Mouse (Mus musculus): ENCODE measurements around the gene Dnm3. TPM values are rescaled to one million over a fixed set of nuclear protein-coding genes. Genes with fewer than 3 reads are reported as not detected.

The Dnm3 gene
- polyA plus RNA-seq, 1 experiment, result 8.2 TPM

DNA sequence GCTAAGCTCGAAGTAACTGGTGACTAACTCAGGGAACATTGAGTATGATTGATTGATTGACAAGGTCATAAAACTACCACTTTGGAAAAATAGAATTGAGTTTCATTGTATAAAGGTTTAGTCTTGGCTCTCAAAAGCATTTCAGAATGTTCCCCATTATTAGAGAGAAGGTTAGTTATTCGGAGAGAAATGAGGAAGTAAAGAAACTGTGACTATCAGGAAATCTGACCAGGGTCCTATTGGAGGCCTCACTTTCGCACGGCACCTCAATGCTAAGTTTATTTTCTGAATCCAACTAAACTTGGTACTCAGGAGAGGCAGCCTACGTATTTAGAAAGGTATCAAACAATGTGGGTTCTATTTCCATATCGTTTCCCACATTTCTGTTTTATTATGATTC is 27.8 kb upstream of the Dnm3 start:
- no peaks in the 10 kb centered on the region for H3K36me3 ChIP-seq (ENCODE audit: control insufficient read depth, insufficient read depth, low read length)
- WGBS, result 79% methylated on average over 6 of the region's 6 CpGs
- no peak overlapping the region for H3K4me3 ChIP-seq (ENCODE audit: insufficient read depth, low read depth, low read length)
- H3K27me3 ChIP-seq (replicated peaks; ENCODE audit: control insufficient read depth, insufficient read depth, low read length), result no peaks in the 10 kb centered on the region
- TF ChIP-seq CTCF (conservative IDR thresholded peaks at IDR 0.05; ENCODE audit: insufficient read depth, insufficient read length, low read depth, low read length), result no peak
- no peak overlapping the region for H3K27ac ChIP-seq (ENCODE audit: insufficient read depth, low read depth, low read length)
- no peaks in the 10 kb centered on the region for H3K4me1 ChIP-seq (ENCODE audit: control insufficient read depth, insufficient read depth, low read length)
- DNase-seq, result no peak

DNA sequence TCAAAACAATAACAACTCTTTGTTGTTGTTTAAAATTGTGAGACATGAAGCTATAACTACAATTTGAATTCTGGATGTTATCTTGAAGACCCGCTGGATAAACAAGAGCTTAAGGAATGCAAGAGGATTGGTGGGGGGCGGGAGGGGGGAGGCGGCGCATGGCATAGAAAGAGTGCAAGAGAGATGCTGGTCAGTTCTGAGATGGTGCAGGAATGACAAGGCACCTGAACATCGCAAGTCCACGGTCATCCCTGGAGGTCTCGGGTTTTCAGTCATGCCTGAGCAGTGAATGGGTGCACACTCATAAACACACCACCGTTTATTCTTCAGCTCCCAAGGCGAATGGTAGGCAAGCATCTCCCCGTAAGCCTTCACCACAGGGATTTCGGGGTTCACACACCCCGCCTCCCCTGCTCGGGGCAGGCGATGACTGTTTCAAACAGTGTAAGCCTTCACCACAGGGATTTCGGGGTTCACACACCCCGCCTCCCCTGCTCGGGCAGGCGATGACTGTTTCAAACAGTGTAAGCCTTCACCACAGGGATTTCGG is 1.2 kb downstream of the Dnm3 start:
- TF ChIP-seq POLR2A (IDR thresholded peaks at IDR 0.05; ENCODE audit: low read depth, low read length) (no peak), CTCF (conservative IDR thresholded peaks at IDR 0.05; ENCODE audit: insufficient read depth, insufficient read length, low read depth, low read length) (no peak)
- no peak for DNase-seq
- Histone ChIP-seq H3K36me3 (ENCODE audit: control insufficient read depth, insufficient read depth, low read length) (no peaks in the 10 kb centered on the region), H3K4me1 (ENCODE audit: control insufficient read depth, insufficient read depth, low read length) (peaks cover 3% of the 10 kb centered on the region), H3K4me3 (ENCODE audit: insufficient read depth, low read depth, low read length) (peak overlapping the region; percentile 72), H3K27ac (ENCODE audit: insufficient read depth, low read depth, low read length) (no peak overlapping the region), H3K27me3 (replicated peaks; ENCODE audit: control insufficient read depth, insufficient read depth, low read length) (no peaks in the 10 kb centered on the region)
- 6% methylated on average over 19 of the region's 19 CpGs for WGBS

DNA sequence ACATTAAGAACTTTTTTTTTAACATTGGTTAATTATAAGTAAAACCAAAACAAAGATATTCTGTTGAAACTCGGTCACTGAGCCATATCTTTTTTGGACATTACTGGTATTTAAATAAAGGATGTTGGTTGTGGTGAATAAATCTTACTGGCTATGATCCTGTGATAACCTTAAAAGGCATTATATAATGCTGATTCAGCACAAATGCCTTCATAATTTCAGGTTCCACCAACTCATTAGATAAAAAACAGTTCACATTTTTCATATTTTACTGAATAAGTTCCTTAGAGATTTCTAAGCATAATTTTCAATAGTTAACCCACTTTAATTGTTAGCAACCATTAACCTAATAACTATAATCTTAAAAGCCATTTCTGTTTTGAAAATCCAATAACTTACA is 4.9 kb downstream of the Dnm3 start:
- TF ChIP-seq CTCF (conservative IDR thresholded peaks at IDR 0.05; ENCODE audit: insufficient read depth, insufficient read length, low read depth, low read length) (no peak), POLR2A (IDR thresholded peaks at IDR 0.05; ENCODE audit: low read depth, low read length) (no peak)
- no peak for DNase-seq
- H3K27ac ChIP-seq (ENCODE audit: insufficient read depth, low read depth, low read length), result no peak overlapping the region
- no peaks in the 10 kb centered on the region for H3K27me3 ChIP-seq (replicated peaks; ENCODE audit: control insufficient read depth, insufficient read depth, low read length)
- WGBS, result 30% methylated on average over 1 of the region's 1 CpGs
- H3K36me3 ChIP-seq (ENCODE audit: control insufficient read depth, insufficient read depth, low read length), result no peaks in the 10 kb centered on the region
- H3K4me1 ChIP-seq (ENCODE audit: control insufficient read depth, insufficient read depth, low read length), result peaks cover under 1% of the 10 kb centered on the region; the same call in 1 of the 2 replicates
- H3K4me3 ChIP-seq (ENCODE audit: insufficient read depth, low read depth, low read length), result no peak overlapping the region

- TF ChIP-seq POLR2A (IDR thresholded peaks at IDR 0.05; ENCODE audit: low read depth, low read length) (no peak), CTCF (conservative IDR thresholded peaks at IDR 0.05; ENCODE audit: insufficient read depth, insufficient read length, low read depth, low read length) (no peak)
- Histone ChIP-seq H3K4me1 (ENCODE audit: control insufficient read depth, insufficient read depth, low read length) (no peaks in the 10 kb centered on the region), H3K27me3 (replicated peaks; ENCODE audit: control insufficient read depth, insufficient read depth, low read length) (no peaks in the 10 kb centered on the region), H3K36me3 (ENCODE audit: control insufficient read depth, insufficient read depth, low read length) (no peaks in the 10 kb centered on the region), H3K4me3 (ENCODE audit: insufficient read depth, low read depth, low read length) (no peak overlapping the region), H3K27ac (ENCODE audit: insufficient read depth, low read depth, low read length) (no peak overlapping the region)
- DNase-seq, result no peak
Observed at GRCm38 (mm10) chr1:162471089-162471488, 6.7 kb downstream of the Dnm3 start.

DNA sequence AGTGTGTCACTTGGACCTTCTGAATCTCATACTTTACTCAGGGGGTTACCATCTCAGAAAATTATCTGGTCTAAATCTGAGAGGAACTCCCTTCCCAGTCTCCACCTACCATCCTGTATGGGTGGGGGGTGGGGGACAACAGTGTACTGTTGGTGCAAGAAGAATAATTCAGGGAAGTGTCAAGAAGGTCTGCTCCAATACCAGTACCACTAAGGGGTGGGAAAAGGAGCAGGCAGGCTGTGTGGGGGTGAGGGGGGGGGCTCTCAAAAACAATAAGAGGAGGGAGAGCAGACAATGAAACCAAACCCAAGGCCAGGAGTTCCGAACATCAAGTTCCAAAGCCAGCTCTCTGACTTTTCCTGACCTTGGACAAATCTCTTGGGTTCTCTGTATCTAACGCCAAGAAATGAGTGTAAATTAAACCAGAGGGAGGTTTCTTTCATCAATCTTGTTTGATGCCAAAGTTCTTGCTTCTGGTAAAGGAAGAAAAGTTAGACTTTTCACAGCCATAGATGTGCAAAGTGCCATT is 8.0 kb downstream of the Dnm3 start:
- no peak overlapping the region for H3K27ac ChIP-seq (ENCODE audit: insufficient read depth, low read depth, low read length)

DNA sequence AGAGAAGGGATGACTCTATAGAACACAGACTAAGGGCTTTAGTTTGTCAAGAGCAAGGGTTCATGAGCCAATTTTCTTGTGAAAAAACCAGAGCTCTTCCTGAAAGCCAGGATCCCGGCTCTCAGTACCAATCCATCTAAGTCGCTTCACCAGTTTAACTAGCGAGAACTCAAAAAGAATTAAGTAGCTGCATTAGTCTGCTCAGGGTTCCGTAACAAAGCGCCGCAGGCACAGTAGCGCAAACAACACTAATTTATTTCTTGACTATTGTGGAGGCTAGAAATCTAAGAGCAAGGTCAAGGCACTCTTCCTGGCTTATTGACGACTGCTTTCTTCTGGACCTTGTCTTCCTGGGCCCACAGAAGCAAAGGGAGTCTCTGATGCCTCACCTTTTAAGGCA is 14.2 kb downstream of the Dnm3 start:
- Histone ChIP-seq H3K36me3 (ENCODE audit: control insufficient read depth, insufficient read depth, low read length) (no peaks in the 10 kb centered on the region), H3K27me3 (replicated peaks; ENCODE audit: control insufficient read depth, insufficient read depth, low read length) (no peaks in the 10 kb centered on the region), H3K27ac (ENCODE audit: insufficient read depth, low read depth, low read length) (peak overlapping the region; percentile 63), H3K4me3 (ENCODE audit: insufficient read depth, low read depth, low read length) (no peak overlapping the region), H3K4me1 (ENCODE audit: control insufficient read depth, insufficient read depth, low read length) (no peaks in the 10 kb centered on the region)
- DNase-seq, result peak; percentile 68
- 59% methylated on average over 8 of the region's 8 CpGs for WGBS
- TF ChIP-seq CTCF (conservative IDR thresholded peaks at IDR 0.05; ENCODE audit: insufficient read depth, insufficient read length, low read depth, low read length), result no peak
- no peak for TF ChIP-seq POLR2A (IDR thresholded peaks at IDR 0.05; ENCODE audit: low read depth, low read length)

More for the DNA sequence above, 8.0 kb downstream of the Dnm3 start:
- peak; percentile 49 for DNase-seq
- H3K4me3 ChIP-seq (ENCODE audit: insufficient read depth, low read depth, low read length), result no peak overlapping the region
- no peaks in the 10 kb centered on the region for H3K27me3 ChIP-seq (replicated peaks; ENCODE audit: control insufficient read depth, insufficient read depth, low read length)
- no peaks in the 10 kb centered on the region for H3K4me1 ChIP-seq (ENCODE audit: control insufficient read depth, insufficient read depth, low read length)
- no peaks in the 10 kb centered on the region for H3K36me3 ChIP-seq (ENCODE audit: control insufficient read depth, insufficient read depth, low read length)
- TF ChIP-seq CTCF (conservative IDR thresholded peaks at IDR 0.05; ENCODE audit: insufficient read depth, insufficient read length, low read depth, low read length) (no peak), POLR2A (IDR thresholded peaks at IDR 0.05; ENCODE audit: low read depth, low read length) (no peak)
- 32% methylated on average over 2 of the region's 2 CpGs for WGBS

DNA sequence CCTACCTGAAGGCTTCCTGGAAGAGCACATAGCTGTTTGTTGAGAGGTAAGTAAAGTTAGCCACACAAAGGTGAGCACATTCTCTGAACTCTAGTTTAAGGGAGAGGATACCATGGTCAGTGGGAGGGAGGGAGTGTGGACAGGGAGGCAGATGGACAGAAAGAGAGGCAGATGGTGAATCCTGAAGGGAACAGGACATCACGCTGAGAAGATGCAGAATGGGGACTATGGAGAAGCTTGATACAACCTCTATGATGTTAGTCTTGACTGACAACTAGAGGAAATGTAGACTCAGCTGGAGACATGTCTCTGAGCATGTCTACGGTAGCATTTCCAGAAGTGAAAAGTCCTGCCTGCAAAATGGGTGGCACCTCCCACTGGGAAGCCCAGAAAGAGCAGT is 19.1 kb downstream of the Dnm3 start:
- DNase-seq, result no peak
- no peaks in the 10 kb centered on the region for H3K27me3 ChIP-seq (replicated peaks; ENCODE audit: control insufficient read depth, insufficient read depth, low read length)
- 93% methylated on average over 2 of the region's 2 CpGs for WGBS

More for the DNA sequence above, 19.1 kb downstream of the Dnm3 start:
- H3K4me3 ChIP-seq (ENCODE audit: insufficient read depth, low read depth, low read length), result no peak overlapping the region
- no peak for TF ChIP-seq POLR2A (IDR thresholded peaks at IDR 0.05; ENCODE audit: low read depth, low read length)
- no peak for TF ChIP-seq CTCF (conservative IDR thresholded peaks at IDR 0.05; ENCODE audit: insufficient read depth, insufficient read length, low read depth, low read length)
- H3K36me3 ChIP-seq (ENCODE audit: control insufficient read depth, insufficient read depth, low read length), result no peaks in the 10 kb centered on the region
- no peaks in the 10 kb centered on the region for H3K4me1 ChIP-seq (ENCODE audit: control insufficient read depth, insufficient read depth, low read length)
- H3K27ac ChIP-seq (ENCODE audit: insufficient read depth, low read depth, low read length), result no peak overlapping the region

Data from kidney, adult 2 months (tissue).